Mouse (Mus musculus) liver, adult 2 months (tissue): Measurements from ENCODE around the gene Fat4.

Experiments
- CTCF ChIP-seq: fragments of 200-500 bp; IDR thresholded peaks from 2 replicates; pipeline ENCODE4 v1.5.1; 2011; ENCODE audit warnings: low read depth, low read length, control low read depth
- POLR2A ChIP-seq: fragments of 200-500 bp; IDR thresholded peaks from 2 replicates; pipeline ENCODE4 v1.6.1; 2011; ENCODE audit warnings: low read length, control low read depth; ENCODE audit not compliant: insufficient read depth; ENCODE audit errors: extremely low read depth

DNA sequence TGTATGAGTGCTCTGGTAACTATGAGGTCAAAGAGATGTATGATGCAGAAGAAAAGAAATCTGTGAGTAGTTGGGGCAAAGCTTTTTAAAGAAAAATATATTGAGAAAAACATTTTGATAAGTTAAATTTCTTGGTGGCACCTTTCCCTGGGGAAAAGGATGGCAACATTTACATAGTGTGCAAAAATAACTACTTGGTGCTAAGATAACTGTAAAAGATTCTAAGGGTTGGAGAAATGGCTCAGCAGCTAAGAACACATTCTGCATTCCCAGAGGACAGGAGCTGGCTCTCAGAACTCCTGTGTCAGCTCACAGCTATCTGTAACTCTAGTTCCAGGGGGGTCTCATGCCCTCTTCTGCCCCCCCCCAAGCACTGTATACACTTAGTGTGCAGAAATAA, 99.6 kb downstream of the Fat4 start:
- no peak for TF ChIP-seq POLR2A
- no peak for TF ChIP-seq CTCF
